Mouse (Mus musculus): ENCODE data around the gene 0610030E20Rik.

DNA sequence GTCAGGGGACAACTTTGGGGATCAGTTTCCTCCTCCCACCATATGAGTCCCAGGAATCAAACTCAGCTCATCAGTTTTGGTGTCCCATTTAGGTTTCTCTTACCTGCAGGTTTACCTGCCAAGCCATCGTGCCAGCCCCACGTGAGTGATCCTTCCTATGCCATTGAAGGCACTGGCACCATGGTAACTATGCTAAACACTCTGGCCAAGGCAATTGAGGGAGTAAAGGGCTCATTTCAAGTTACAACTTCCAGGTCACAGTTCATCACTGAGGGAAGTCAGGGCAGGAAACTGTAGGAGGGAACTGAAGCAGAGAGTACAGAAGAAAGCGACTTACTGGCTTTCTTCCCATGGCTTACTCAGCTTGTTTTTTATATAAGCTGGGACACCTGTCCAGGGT lies 19.2 kb downstream of the 0610030E20Rik start:
- no peak for TF ChIP-seq POLR2A (IDR thresholded peaks at IDR 0.05; ENCODE audit: low read depth, low read length)
- no peak for TF ChIP-seq CTCF (IDR thresholded peaks at IDR 0.05; ENCODE audit: borderline replicate concordance, insufficient read depth, low read length)

Data from embryonic fibroblast, embryonic 13.5 days (primary cell).